Mouse (Mus musculus) ES-Bruce4 (cell line): ENCODE results near the gene Ankrd52. TPM values are rescaled to one million over a fixed set of nuclear protein-coding genes. Genes with fewer than 3 reads are reported as not detected.
A peak's percentile ranks its signal among the peaks of the same experiment; 100 is the strongest.

Source experiments
- H3K27ac ChIP-seq: 2 replicates; pipeline ENCODE4 v1.5.1; 2012; ENCODE audit warnings: low read length, inconsistent platforms; ENCODE audit not compliant: insufficient read depth
- H3K27me3 ChIP-seq: 2 replicates; pipeline ENCODE4 v1.6.1; 2012; ENCODE audit warnings: mild to moderate bottlenecking, low read length, inconsistent platforms; ENCODE audit not compliant: control insufficient read depth, poor library complexity, insufficient read depth, severe bottlenecking
- H3K36me3 ChIP-seq: 2 replicates; pipeline ENCODE4 v1.6.1; 2012; ENCODE audit warnings: inconsistent platforms, mild to moderate bottlenecking, low read length, moderate library complexity; ENCODE audit not compliant: control insufficient read depth, poor library complexity, insufficient read depth, severe bottlenecking
- H3K4me1 ChIP-seq: one replicate; pipeline ENCODE4 v1.8.1; 2011; ENCODE audit warnings: low read length; ENCODE audit not compliant: control insufficient read depth, insufficient read depth
- H3K4me3 ChIP-seq: 2 replicates; pipeline ENCODE4 v1.5.1; 2011; ENCODE audit warnings: low read depth, mild to moderate bottlenecking, low read length
- H3K9ac ChIP-seq: 2 replicates; pipeline ENCODE4 v1.6.1; 2012; ENCODE audit warnings: low read depth, mild to moderate bottlenecking, inconsistent platforms; ENCODE audit not compliant: poor library complexity, severe bottlenecking
- H3K9me3 ChIP-seq: replicated peaks from 2 replicates; pipeline ENCODE4 v1.6.1; 2012; ENCODE audit warnings: mild to moderate bottlenecking, low read length, inconsistent platforms; ENCODE audit not compliant: control insufficient read depth, poor library complexity, insufficient read depth, severe bottlenecking
- CTCF ChIP-seq: IDR thresholded peaks from one replicate; pipeline ENCODE4 v1.8.1; 2011; ENCODE audit warnings: low read depth, low read length
- EP300 ChIP-seq: IDR thresholded peaks from 2 replicates; pipeline ENCODE4 v1.6.1; 2011; ENCODE audit warnings: low read depth, low read length; ENCODE audit not compliant: insufficient read depth
- POLR2A ChIP-seq: IDR thresholded peaks from one replicate; pipeline ENCODE4 v1.8.1; 2011; ENCODE audit warnings: low read length; ENCODE audit not compliant: insufficient read depth
- polyA plus RNA-seq: library from polyadenylated mRNA; stranded (reverse); fragments of >200 nt; gene quantifications from 2 replicates; pipeline ENCODE4 v1.2.4, GENCODE M21; 2011; ENCODE audit warnings: low read depth; ENCODE audit not compliant: missing spikeins, insufficient read depth, insufficient read length

Ankrd52 gene
- polyA plus RNA-seq, 1 experiment, result 29.0 TPM

- Histone ChIP-seq H3K9ac (peak overlapping the region; percentile 7; the same call in 1 of the 2 replicates), H3K9me3 (no peaks in the 10 kb centered on the region), H3K27ac (no peak overlapping the region), H3K36me3 (no peaks in the 10 kb centered on the region), H3K4me1 (no peaks in the 10 kb centered on the region), H3K4me3 (peak overlapping the region; percentile 25; the same call in 1 of the 2 replicates), H3K27me3 (no peaks in the 10 kb centered on the region)
- TF ChIP-seq CTCF (no peak), EP300 (no peak), POLR2A (no peak)
Observed at GRCm38 (mm10) chr10:128455280-128455679, 78.4 kb downstream of the Ankrd52 start.

GRCm38 (mm10) chr10:128457676-128458075, 80.8 kb downstream of the Ankrd52 start:
- no peaks in the 10 kb centered on the region for H3K4me1 ChIP-seq

More at GRCm38 (mm10) chr10:128457676-128458075, 80.8 kb downstream of the Ankrd52 start:
- no peaks in the 10 kb centered on the region for H3K36me3 ChIP-seq
- H3K9ac ChIP-seq, result no peak overlapping the region
- TF ChIP-seq CTCF (no peak), EP300 (no peak), POLR2A (no peak)
- no peaks in the 10 kb centered on the region for H3K27me3 ChIP-seq
- H3K27ac ChIP-seq, result no peak overlapping the region
- no peaks in the 10 kb centered on the region for H3K9me3 ChIP-seq
- no peak overlapping the region for H3K4me3 ChIP-seq

Other genes with a start within 250 kb of the Ankrd52 start
- gene Rbms2, start 196.8 kb upstream of the Ankrd52 start, polyA plus RNA-seq, result 133 and 137 TPM in 2 replicates
- gene Gls2, start 182.7 kb upstream of the Ankrd52 start, polyA plus RNA-seq, result 24.3 and 30.9 TPM in 2 replicates
- 21.8 and 21.9 TPM in 2 replicates for gene Spryd4, start 165.3 kb upstream of the Ankrd52 start, polyA plus RNA-seq
- gene Mip, start 151.3 kb upstream of the Ankrd52 start, polyA plus RNA-seq, result 0.37 and 0.62 TPM in 2 replicates
- gene Timeless, start 145.1 kb upstream of the Ankrd52 start, polyA plus RNA-seq, result 57.7 and 64.1 TPM in 2 replicates
- gene Apon, start 123.0 kb upstream of the Ankrd52 start, polyA plus RNA-seq, result 0.43 TPM in 1 of 2 replicates, not detected in the other
- gene Apof, start 108.4 kb upstream of the Ankrd52 start, polyA plus RNA-seq, result not detected in 2 replicates
- gene Stat2, start 106.6 kb upstream of the Ankrd52 start, polyA plus RNA-seq, result 29.7 and 35.9 TPM in 2 replicates
- 4.7 and 5.7 TPM in 2 replicates for gene Il23a, start 78.4 kb upstream of the Ankrd52 start, polyA plus RNA-seq
- 40.5 and 40.8 TPM in 2 replicates for gene Pan2, start 73.8 kb upstream of the Ankrd52 start, polyA plus RNA-seq
- 62.9 and 68.4 TPM in 2 replicates for gene Cnpy2, start 54.7 kb upstream of the Ankrd52 start, polyA plus RNA-seq
- 197 and 202 TPM in 2 replicates for gene Cs, start 39.4 kb upstream of the Ankrd52 start, polyA plus RNA-seq
- gene Coq10a, start 8.1 kb upstream of the Ankrd52 start, polyA plus RNA-seq, result 18.7 and 20.2 TPM in 2 replicates
- gene Slc39a5, start 24.1 kb downstream of the Ankrd52 start, polyA plus RNA-seq, result 0.31 TPM in 1 of 2 replicates, not detected in the other
- gene Nabp2, start 34.4 kb downstream of the Ankrd52 start, polyA plus RNA-seq, result 79.3 and 82.9 TPM in 2 replicates
- 33.3 and 37.4 TPM in 2 replicates for gene Rnf41, start 34.5 kb downstream of the Ankrd52 start, polyA plus RNA-seq
- 26.3 and 28.6 TPM in 2 replicates for gene Smarcc2, start 82.1 kb downstream of the Ankrd52 start, polyA plus RNA-seq
- gene Myl6, start 117.0 kb downstream of the Ankrd52 start, polyA plus RNA-seq, result 642 and 680 TPM in 2 replicates
- gene Myl6b, start 121.6 kb downstream of the Ankrd52 start, polyA plus RNA-seq, result 9.0 and 12.8 TPM in 2 replicates
- 20.1 and 20.5 TPM in 2 replicates for gene Esyt1, start 148.8 kb downstream of the Ankrd52 start, polyA plus RNA-seq
- 22.4 and 24.6 TPM in 2 replicates for gene Zc3h10, start 170.7 kb downstream of the Ankrd52 start, polyA plus RNA-seq
- 3,771 and 3,978 TPM in 2 replicates for gene Rpl41, start 172.2 kb downstream of the Ankrd52 start, polyA plus RNA-seq
- gene Pa2g4, start 188.9 kb downstream of the Ankrd52 start, polyA plus RNA-seq, result 366 and 396 TPM in 2 replicates
- 39.4 and 41.7 TPM in 2 replicates for gene Erbb3, start 212.5 kb downstream of the Ankrd52 start, polyA plus RNA-seq
- 1,832 and 1,959 TPM in 2 replicates for gene Rps26, start 249.6 kb downstream of the Ankrd52 start, polyA plus RNA-seq